35 mouse cellular contexts compared by ENCODE assay signal in genomic region chr17:32443245-32443644, GRCm38 (mm10). TPM values are rescaled to one million over a fixed set of nuclear protein-coding genes. Genes with fewer than 3 reads are reported as not detected.
"Had no signal": no experiment of that assay in that cellular context is flagged by ENCODE, and none has a peak within 500 bp of the region (broad histone marks: within the 10 kb centered on the region; RNA-seq: fewer than 3 reads in every experiment).

No protein-coding gene starts in this region.

- H3K27me3 ChIP-seq: hindbrain, embryonic 13.5 days; hindbrain, embryonic 15.5 days; kidney, embryonic 15.5 days; limb, embryonic 15.5 days had no signal

- H3K4me3 ChIP-seq: heart, embryonic 10.5 days; heart, embryonic 12.5 days; hindbrain, embryonic 13.5 days; hindbrain, embryonic 15.5 days; kidney, embryonic 15.5 days; limb, embryonic 13.5 days; limb, embryonic 15.5 days; liver, embryonic 12.5 days had no signal

- H3K4me2 ChIP-seq: heart, embryonic 12.5 days; hindbrain, embryonic 13.5 days; hindbrain, embryonic 15.5 days; kidney, embryonic 15.5 days; limb, embryonic 13.5 days; limb, embryonic 15.5 days; liver, embryonic 12.5 days had no signal

- DNase-seq: gastrocnemius, postnatal 14 days; gastrocnemius, postnatal 36 days; heart, adult 18-20 months; heart, postnatal 10 days; kidney, adult 11 months; kidney, adult 2 months; kidney, adult 9 months; kidney, postnatal 14 days; kidney, postnatal 36 days; layer of hippocampus, adult 9-11 months; layer of hippocampus, postnatal 36 days; left cerebral cortex, postnatal 4 days had no signal

- H3K4me1 ChIP-seq: heart, embryonic 10.5 days; heart, embryonic 12.5 days; hindbrain, embryonic 13.5 days; hindbrain, embryonic 15.5 days; kidney, embryonic 15.5 days; limb, embryonic 13.5 days; limb, embryonic 15.5 days; liver, embryonic 12.5 days had no signal

- H3K9me3 ChIP-seq: heart, embryonic 10.5 days; hindbrain, embryonic 13.5 days; hindbrain, embryonic 15.5 days; kidney, embryonic 15.5 days; limb, embryonic 15.5 days had no signal

- ATAC-seq: hindbrain, postnatal 0 days; intestine, embryonic 16.5 days; liver, embryonic 12.5 days had no signal

- H3K9ac ChIP-seq: heart, embryonic 12.5 days; hindbrain, embryonic 13.5 days; hindbrain, embryonic 15.5 days; kidney, embryonic 15.5 days; limb, embryonic 13.5 days; limb, embryonic 15.5 days; liver, embryonic 12.5 days had no signal

- H3K27ac ChIP-seq: heart, embryonic 10.5 days; hindbrain, embryonic 13.5 days; hindbrain, embryonic 15.5 days; hindbrain, postnatal 0 days; kidney, embryonic 15.5 days; kidney, postnatal 0 days; limb, embryonic 13.5 days; limb, embryonic 15.5 days; liver, embryonic 12.5 days had no signal

- H3K36me3 ChIP-seq: heart, embryonic 10.5 days; heart, embryonic 12.5 days; hindbrain, embryonic 13.5 days; hindbrain, embryonic 15.5 days; kidney, embryonic 15.5 days; limb, embryonic 13.5 days; limb, embryonic 15.5 days; liver, embryonic 12.5 days had no signal

RNA-seq across cellular contexts. Expression of gene Cyp4f39, which starts 9.3 kb away (rescaled TPM):
- total RNA-seq: heart, adult 18-20 months; layer of hippocampus, adult 8-10 months; layer of hippocampus, postnatal 14 days; layer of hippocampus, postnatal 36 days; left cerebral cortex, adult 18-20 months; left cerebral cortex, adult 8-10 months; left cerebral cortex, postnatal 25 days had no signal
- polyA plus RNA-seq: heart, embryonic 10.5 days; hindbrain, embryonic 11.5 days had no signal

RNA-seq across cellular contexts. Expression of gene Pglyrp2, which starts 19.3 kb away (rescaled TPM):
- total RNA-seq: gastrocnemius, adult 18-20 months; gastrocnemius, adult 8-10 months; gastrocnemius, postnatal 14 days; heart, adult 8-10 months; hindbrain, postnatal 0 days; layer of hippocampus, adult 18-20 months; layer of hippocampus, adult 8-10 months; layer of hippocampus, postnatal 14 days; layer of hippocampus, postnatal 36 days; left cerebral cortex, adult 18-20 months; left cerebral cortex, adult 8-10 months; left cerebral cortex, postnatal 10 days; left cerebral cortex, postnatal 25 days; left cerebral cortex, postnatal 4 days had no signal
- polyA plus RNA-seq: heart, embryonic 12.5 days; heart, embryonic 14.5 days; hindbrain, embryonic 11.5 days; hindbrain, embryonic 15.5 days; hindbrain, postnatal 0 days; kidney, embryonic 15.5 days; kidney, postnatal 0 days had no signal

RNA-seq across cellular contexts. Expression of gene Rasal3, which starts 39.9 kb away (rescaled TPM):
- total RNA-seq: gastrocnemius, adult 8-10 months had no signal
